Mouse (Mus musculus): ENCODE results near the gene Retsat. TPM values are rescaled to one million over a fixed set of nuclear protein-coding genes. Genes with fewer than 3 reads are reported as not detected.
A peak's percentile ranks its signal among the peaks of the same experiment; 100 is the strongest.

Retsat gene
- polyA plus RNA-seq, 1 experiment from 2014 or later, result 5.0 TPM

GRCm38 (mm10) chr6:72610261-72610660 is 12.0 kb downstream of the Retsat start:
- no peaks in the 10 kb centered on the region for H3K9me3 ChIP-seq
- no peak overlapping the region for H3K4me3 ChIP-seq (replicated peaks)
- H3K9ac ChIP-seq (replicated peaks), result no peak overlapping the region
- peaks cover 16% of the 10 kb centered on the region for H3K4me1 ChIP-seq (replicated peaks)
- H3K4me2 ChIP-seq (replicated peaks), result no peak overlapping the region
- WGBS, result 91% methylated on average over 4 of the region's 4 CpGs
- no peaks in the 10 kb centered on the region for H3K27me3 ChIP-seq
- ATAC-seq, result no peak
- peaks cover 73% of the 10 kb centered on the region for H3K36me3 ChIP-seq
- H3K27ac ChIP-seq, result no peak overlapping the region

- Histone ChIP-seq H3K9me3 (no peaks in the 10 kb centered on the region), H3K9ac (replicated peaks) (peak overlapping the region; percentile 84), H3K36me3 (peaks cover 32% of the 10 kb centered on the region), H3K4me3 (replicated peaks) (peak overlapping the region; percentile 64), H3K27me3 (no peaks in the 10 kb centered on the region), H3K27ac (no peak overlapping the region), H3K4me1 (replicated peaks) (peaks cover 33% of the 10 kb centered on the region), H3K4me2 (replicated peaks) (peak overlapping the region; percentile 100)
- ATAC-seq, result no peak
- WGBS, result 82% methylated on average over 2 of the region's 2 CpGs
These were observed 16.9 kb downstream of the Retsat start for GRCm38 (mm10) chr6:72615151-72615550.

DNA sequence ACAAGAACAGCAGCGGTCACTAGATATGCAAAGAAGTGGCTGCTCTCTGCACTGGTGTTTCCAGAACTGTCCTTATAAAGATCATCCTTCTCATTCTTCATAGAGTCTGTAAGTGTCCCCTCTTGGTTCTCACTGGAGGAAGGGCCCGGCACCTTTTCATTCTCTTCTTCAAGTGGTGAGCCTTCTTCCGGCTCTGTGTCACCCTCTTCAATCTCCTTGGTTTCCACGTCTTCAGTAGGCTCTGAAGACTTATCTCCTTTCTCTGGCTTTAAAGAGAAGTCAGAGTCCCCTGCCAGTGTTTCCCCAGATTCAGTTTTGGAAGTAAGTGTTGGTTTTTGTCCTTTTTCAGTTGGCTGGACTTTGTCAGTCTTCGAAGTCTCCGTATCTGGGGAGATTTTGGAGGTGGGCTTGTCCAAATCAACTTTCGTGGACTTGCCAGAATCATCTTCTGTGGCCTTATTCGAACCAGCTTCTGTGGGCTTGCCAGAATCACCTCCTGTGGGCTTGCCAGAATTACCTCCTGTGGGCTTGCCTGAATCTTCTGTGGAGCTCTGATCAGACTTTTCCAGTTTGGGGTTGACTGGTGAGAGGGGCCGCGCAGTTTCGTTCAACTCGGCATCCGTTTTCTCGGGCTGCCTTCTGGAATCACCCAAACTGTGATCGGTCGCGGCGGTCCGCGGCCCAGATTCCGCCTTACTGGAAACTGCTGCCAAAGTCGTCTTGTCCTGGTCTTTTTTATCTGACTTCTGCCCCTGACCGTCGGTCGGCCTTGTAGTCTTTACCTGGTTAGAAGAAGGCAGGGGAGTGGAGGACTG is 17.5 kb downstream of the Retsat start:
- H3K27ac ChIP-seq, result no peak overlapping the region

GRCm38 (mm10) chr6:72616643-72617288 is 18.5 kb downstream of the Retsat start, which contains the start of gene Tgoln1:
Gene Tgoln1 (minus strand): TSS chr6:72617000.
- Histone ChIP-seq H3K36me3 (peaks cover 16% of the 10 kb centered on the region), H3K4me2 (replicated peaks) (peak within 1 kb of the TSS; percentile 100), H3K27me3 (no peaks in the 10 kb centered on the region), H3K27ac (peak within 1 kb of the TSS; percentile 91), H3K4me1 (replicated peaks) (peaks cover 33% of the 10 kb centered on the region), H3K9me3 (no peaks in the 10 kb centered on the region), H3K4me3 (replicated peaks) (peak within 1 kb of the TSS; percentile 64), H3K9ac (replicated peaks) (peak within 1 kb of the TSS; percentile 84)
- under 1% methylated on average over 41 of the region's 41 CpGs for WGBS
- ATAC-seq, result peak; percentile 98

More for the DNA sequence above, 17.5 kb downstream of the Retsat start:
- ATAC-seq, result no peak
- H3K4me1 ChIP-seq (replicated peaks), result peaks cover 33% of the 10 kb centered on the region
- H3K4me2 ChIP-seq (replicated peaks), result peak overlapping the region; percentile 100
- peak overlapping the region; percentile 84 for H3K9ac ChIP-seq (replicated peaks)
- no peaks in the 10 kb centered on the region for H3K9me3 ChIP-seq
- 30% methylated on average over 25 of the region's 25 CpGs for WGBS
- H3K27me3 ChIP-seq, result no peaks in the 10 kb centered on the region
- peaks cover 26% of the 10 kb centered on the region for H3K36me3 ChIP-seq
- H3K4me3 ChIP-seq (replicated peaks), result peak overlapping the region; percentile 64

GRCm38 (mm10) chr6:72619734-72620532 is 21.7 kb downstream of the Retsat start:
- 67% methylated on average over 12 of the region's 12 CpGs for WGBS
- Histone ChIP-seq H3K9me3 (no peaks in the 10 kb centered on the region), H3K9ac (replicated peaks) (no peak overlapping the region), H3K4me2 (replicated peaks) (no peak overlapping the region), H3K27ac (no peak overlapping the region), H3K36me3 (no peaks in the 10 kb centered on the region), H3K4me1 (replicated peaks) (peaks cover 20% of the 10 kb centered on the region), H3K4me3 (replicated peaks) (no peak overlapping the region), H3K27me3 (no peaks in the 10 kb centered on the region)
- ATAC-seq, result no peak

GRCm38 (mm10) chr6:72620920-72621319 is 22.6 kb downstream of the Retsat start:
- no peak for ATAC-seq
- H3K9me3 ChIP-seq, result no peaks in the 10 kb centered on the region
- peaks cover 10% of the 10 kb centered on the region for H3K4me1 ChIP-seq (replicated peaks)
- WGBS, result 91% methylated on average over 5 of the region's 5 CpGs
- H3K36me3 ChIP-seq, result no peaks in the 10 kb centered on the region
- H3K4me2 ChIP-seq (replicated peaks), result no peak overlapping the region
- H3K27ac ChIP-seq, result no peak overlapping the region
- no peaks in the 10 kb centered on the region for H3K27me3 ChIP-seq
- no peak overlapping the region for H3K4me3 ChIP-seq (replicated peaks)
- no peak overlapping the region for H3K9ac ChIP-seq (replicated peaks)

DNA sequence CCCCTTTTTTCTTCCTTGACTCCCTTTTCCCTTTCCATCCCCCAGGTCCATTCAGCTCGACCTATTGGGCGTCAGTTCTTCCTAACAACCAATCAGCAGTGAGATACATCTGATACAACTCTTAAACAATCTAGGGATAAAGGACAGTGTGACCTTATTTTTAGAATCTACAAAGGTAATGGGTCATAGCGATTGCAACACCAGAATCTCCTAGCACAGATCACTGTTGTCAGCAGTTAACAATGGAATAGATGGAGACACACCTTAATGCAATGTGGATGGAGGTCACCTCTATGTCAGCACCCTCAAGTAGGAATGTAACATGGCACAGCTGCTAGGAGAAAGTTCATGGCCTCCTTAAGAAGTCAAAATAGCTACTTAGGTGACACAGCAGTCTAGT is 24.6 kb downstream of the Retsat start:
- Histone ChIP-seq H3K27ac (no peak overlapping the region), H3K27me3 (no peaks in the 10 kb centered on the region), H3K4me2 (replicated peaks) (no peak overlapping the region), H3K4me1 (replicated peaks) (no peaks in the 10 kb centered on the region), H3K9me3 (no peaks in the 10 kb centered on the region), H3K36me3 (0 out of 2 replicates have a peak, but pooled peaks cover 4% of the 10 kb centered on the region), H3K4me3 (replicated peaks) (no peak overlapping the region), H3K9ac (replicated peaks) (no peak overlapping the region)
- ATAC-seq, result no peak
- 37% methylated on average over 3 of the region's 3 CpGs for WGBS

DNA sequence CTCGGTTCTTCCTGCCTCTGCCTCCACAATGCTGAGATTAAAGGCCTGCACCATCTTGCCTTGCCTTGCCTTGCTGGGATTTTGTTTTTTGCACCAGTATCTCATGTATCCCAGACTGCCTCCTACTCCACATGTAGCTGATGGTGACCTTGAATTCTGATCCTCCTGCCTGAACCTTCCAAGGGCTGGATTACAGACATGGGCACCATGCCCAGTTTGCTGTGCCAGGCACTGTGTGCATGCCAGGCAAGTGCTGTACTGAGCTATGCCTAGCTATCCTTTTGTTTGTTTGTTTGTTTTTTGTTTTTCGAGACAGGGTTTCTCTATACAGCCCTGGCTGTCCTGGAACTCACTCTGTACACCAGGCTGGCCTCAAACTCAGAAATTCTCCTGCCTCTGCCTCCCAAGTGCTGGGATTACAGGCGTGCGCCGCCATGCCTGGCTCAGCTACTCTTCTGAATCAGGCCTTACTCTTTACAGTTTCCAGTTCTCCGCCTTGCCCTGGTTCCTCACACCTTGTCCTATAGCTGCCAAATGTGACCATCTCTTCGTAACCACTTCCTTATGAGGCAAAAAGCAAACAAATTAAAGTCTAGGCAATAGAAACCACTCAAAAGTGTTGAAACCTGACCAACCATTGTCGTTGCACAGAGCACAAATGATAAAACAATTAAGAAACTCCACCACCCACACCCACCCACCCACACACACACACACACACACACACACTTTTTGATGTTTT is 25.6 kb downstream of the Retsat start:
- Histone ChIP-seq H3K9ac (replicated peaks) (no peak overlapping the region), H3K27me3 (no peaks in the 10 kb centered on the region), H3K4me2 (replicated peaks) (no peak overlapping the region), H3K36me3 (0 out of 2 replicates have a peak, but pooled peaks cover 4% of the 10 kb centered on the region), H3K9me3 (no peaks in the 10 kb centered on the region), H3K4me3 (replicated peaks) (no peak overlapping the region), H3K27ac (no peak overlapping the region), H3K4me1 (replicated peaks) (no peaks in the 10 kb centered on the region)
- no peak for ATAC-seq
- 92% methylated on average over 8 of the region's 8 CpGs for WGBS

- Histone ChIP-seq H3K4me2 (replicated peaks) (no peak overlapping the region), H3K9me3 (no peaks in the 10 kb centered on the region), H3K27me3 (no peaks in the 10 kb centered on the region), H3K4me1 (replicated peaks) (no peaks in the 10 kb centered on the region), H3K4me3 (replicated peaks) (no peak overlapping the region), H3K9ac (replicated peaks) (no peak overlapping the region), H3K27ac (no peak overlapping the region), H3K36me3 (peaks cover 8% of the 10 kb centered on the region; the same call in 1 of the 2 replicates)
- no peak for ATAC-seq
- 92% methylated on average over 7 of the region's 7 CpGs for WGBS
These were observed 28.1 kb downstream of the Retsat start for GRCm38 (mm10) chr6:72626391-72626790.

- H3K9me3 ChIP-seq, result no peaks in the 10 kb centered on the region
- no peak overlapping the region for H3K9ac ChIP-seq (replicated peaks)
- no peaks in the 10 kb centered on the region for H3K4me1 ChIP-seq (replicated peaks)
- no peaks in the 10 kb centered on the region for H3K27me3 ChIP-seq
- H3K4me2 ChIP-seq (replicated peaks), result no peak overlapping the region
- H3K27ac ChIP-seq, result no peak overlapping the region
- peaks cover 8% of the 10 kb centered on the region; the same call in 1 of the 2 replicates for H3K36me3 ChIP-seq
- ATAC-seq, result 0 out of 2 replicates have a peak, but pooled peaks have one; percentile 30
- 87% methylated on average over 16 of the region's 16 CpGs for WGBS
- no peak overlapping the region for H3K4me3 ChIP-seq (replicated peaks)
These were observed 29.0 kb downstream of the Retsat start for GRCm38 (mm10) chr6:72627276-72627675.

- Histone ChIP-seq H3K4me3 (replicated peaks) (no peak overlapping the region), H3K9me3 (no peaks in the 10 kb centered on the region), H3K4me2 (replicated peaks) (no peak overlapping the region), H3K4me1 (replicated peaks) (no peaks in the 10 kb centered on the region), H3K27me3 (no peaks in the 10 kb centered on the region), H3K36me3 (peaks cover 8% of the 10 kb centered on the region; the same call in 1 of the 2 replicates), H3K9ac (replicated peaks) (no peak overlapping the region), H3K27ac (no peak overlapping the region)
- WGBS, result 79% methylated on average over 2 of the region's 2 CpGs
- no peak for ATAC-seq
These were observed 32.1 kb downstream of the Retsat start for GRCm38 (mm10) chr6:72630370-72630769.

Data from midbrain, embryonic 13.5 days (tissue).